Mouse (Mus musculus) heart, postnatal 0 days (tissue): Measurements from ENCODE around the gene Abi3. TPM values are rescaled to one million over a fixed set of nuclear protein-coding genes. Genes with fewer than 3 reads are reported as not detected.

Experiments used
- ATAC-seq: fragments of 200-750 bp; cut with Nextera tagmentation; 2 replicates; pipeline ENCODE4 v1.8.0; 2017; ENCODE audit warnings: low read depth, moderate number of reproducible peaks, moderate library complexity; ENCODE audit not compliant: insufficient read depth
- DNase-seq: peaks from one replicate; pipeline ENCODE4 v3.0.0-alpha.2; 2016; ENCODE audit warnings: low spot score
- H3K27ac ChIP-seq: fragments of 300-500 bp; sonication (generic); 2 replicates; pipeline ENCODE4 v1.5.1; 2014; ENCODE audit warnings: low read depth, mild to moderate bottlenecking
- H3K27me3 ChIP-seq: fragments of 300-500 bp; sonication (generic); 2 replicates; pipeline ENCODE4 v1.6.1; 2014; ENCODE audit warnings: low read length, mixed read lengths; ENCODE audit not compliant: control insufficient read depth, insufficient read depth
- H3K36me3 ChIP-seq: fragments of 300-500 bp; sonication (generic); replicated peaks from 2 replicates; pipeline ENCODE4 v1.6.1; 2014; ENCODE audit warnings: low read length, mixed read lengths; ENCODE audit not compliant: control insufficient read depth, insufficient read depth
- H3K4me1 ChIP-seq: fragments of 300-500 bp; sonication (generic); 2 replicates; pipeline ENCODE4 v1.6.1; 2014; ENCODE audit warnings: antibody characterized with exemption; ENCODE audit not compliant: control insufficient read depth, insufficient read depth
- H3K4me2 ChIP-seq: fragments of 300-500 bp; sonication (generic); 2 replicates; pipeline ENCODE4 v1.6.1; 2014; ENCODE audit warnings: low read depth, mild to moderate bottlenecking, low read length, moderate library complexity
- H3K4me3 ChIP-seq: fragments of 300-500 bp; sonication (generic); 2 replicates; pipeline ENCODE4 v1.5.1; 2014; ENCODE audit warnings: low read depth, low read length
- H3K9ac ChIP-seq: fragments of 300-500 bp; sonication (generic); replicated peaks from 2 replicates; pipeline ENCODE4 v1.6.1; 2014; ENCODE audit warnings: low read depth, low read length, mixed read lengths
- H3K9me3 ChIP-seq: fragments of 300-500 bp; sonication (generic); replicated peaks from 2 replicates; pipeline ENCODE4 v1.6.1; 2016; ENCODE audit warnings: low read length; ENCODE audit not compliant: control insufficient read depth
- CTCF ChIP-seq: IDR thresholded peaks from 2 replicates; pipeline ENCODE4 v1.5.1; 2016; ENCODE audit warnings: antibody characterized with exemption, control low read depth, low read depth
- EP300 ChIP-seq: IDR thresholded peaks from 2 replicates; pipeline ENCODE4 v1.6.1; 2016; ENCODE audit warnings: antibody characterized with exemption, low read depth
- WGBS: fragments of 180-500 bp; shearing (Covaris S2); extraction: QIAGEN DNeasy Blood & Tissue Kit; methylation state at CpG from one replicate; pipeline ENCODE4 v1.1.7; 2014; 5-methylcytosine and 5-hydroxymethylcytosine counted together
- polyA plus RNA-seq: library from polyadenylated mRNA; unstranded; fragments of >200 nt; fragmentation: Nextera tagmentation; extraction: Ambion mirVana; gene quantifications from 2 replicates; pipeline ENCODE4 v1.2.1, GENCODE M21; 2015
- total RNA-seq: library from RNA; depleted of rRNA; stranded (reverse); fragments of >200 nt; gene quantifications from 2 replicates; pipeline ENCODE4 v1.2.3, GENCODE M21; 2014; ENCODE audit warnings: low replicate concordance

Gene Abi3
- total and polyA plus RNA-seq, 2 experiments from 2014 or later: 13.4 to 14.3 TPM

DNA sequence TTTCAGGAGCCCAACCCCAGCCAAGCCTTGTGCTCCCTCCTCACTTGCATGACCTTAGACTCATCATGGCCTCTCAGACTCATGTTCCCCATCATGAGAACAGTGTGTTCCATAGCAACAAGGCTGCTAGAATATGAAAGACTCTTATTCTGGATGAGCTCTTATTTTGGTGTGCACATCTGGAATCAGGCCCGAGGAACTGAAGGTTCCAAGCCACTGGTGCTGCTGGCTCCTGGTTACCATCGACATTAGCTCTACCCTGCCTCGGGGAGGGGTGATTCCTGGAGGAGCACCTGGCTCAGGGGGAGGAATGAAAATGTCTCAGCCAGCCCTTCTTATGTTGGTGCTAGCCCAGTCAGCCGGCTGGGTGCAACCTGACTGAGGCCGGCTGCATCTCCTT is 27.4 kb downstream of the Abi3 start:
- Histone ChIP-seq H3K36me3 (no peaks in the 10 kb centered on the region), H3K27ac (no peak overlapping the region), H3K9me3 (no peaks in the 10 kb centered on the region), H3K9ac (no peak overlapping the region), H3K4me2 (no peak overlapping the region), H3K27me3 (no peaks in the 10 kb centered on the region), H3K4me3 (no peak overlapping the region), H3K4me1 (no peaks in the 10 kb centered on the region)
- TF ChIP-seq EP300 (no peak), CTCF (no peak)
- ATAC-seq (no peak), DNase-seq (no peak)
- WGBS: 57% methylated on average over 5 of the region's 5 CpGs

DNA sequence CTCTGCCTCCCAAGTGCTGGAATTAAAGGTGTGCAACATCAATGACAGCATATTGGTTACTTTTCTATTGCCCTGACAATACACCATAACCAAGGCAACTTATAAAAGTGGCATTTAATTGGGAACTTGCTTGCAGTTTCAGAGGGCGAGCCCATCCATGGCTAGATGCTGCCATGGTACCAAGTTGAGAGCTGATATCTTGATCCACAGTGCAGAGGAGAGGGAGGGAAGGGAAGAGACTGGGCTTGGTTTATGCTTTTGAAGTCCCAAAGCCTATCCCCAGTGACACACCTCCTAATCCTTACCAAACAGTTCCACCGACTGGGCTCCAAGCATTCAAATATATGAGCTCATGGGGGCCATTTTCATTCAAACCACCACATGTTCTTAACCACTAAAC is 28.2 kb downstream of the Abi3 start:
- DNase-seq: no peak
- Histone ChIP-seq H3K4me3 (no peak overlapping the region), H3K27ac (no peak overlapping the region), H3K4me2 (no peak overlapping the region), H3K4me1 (no peaks in the 10 kb centered on the region), H3K9ac (no peak overlapping the region), H3K36me3 (no peaks in the 10 kb centered on the region), H3K9me3 (no peaks in the 10 kb centered on the region), H3K27me3 (no peaks in the 10 kb centered on the region)
- no peak for TF ChIP-seq CTCF
- no peak for TF ChIP-seq EP300
- WGBS: 83% methylated on average over 2 of the region's 2 CpGs
- ATAC-seq: no peak

DNA sequence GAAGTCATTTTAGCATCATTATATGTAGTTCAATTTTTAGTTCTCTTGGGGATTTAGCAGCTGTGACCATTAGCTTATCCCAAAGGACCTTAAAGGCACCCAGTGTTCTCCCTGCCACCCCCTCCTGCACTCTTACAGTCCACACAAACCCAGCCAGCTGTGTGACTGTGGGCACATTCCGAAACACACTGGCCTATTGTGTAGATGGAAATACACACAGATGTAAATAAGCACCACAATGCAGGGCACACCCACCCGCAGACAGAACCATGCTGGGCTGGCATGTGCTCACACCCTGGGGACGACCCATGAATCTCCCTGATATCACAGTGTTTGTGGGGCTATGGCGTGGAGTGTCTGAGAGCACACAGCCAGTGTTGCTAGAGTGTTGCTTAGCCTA is 30.1 kb downstream of the Abi3 start:
- 69% methylated on average over 4 of the region's 4 CpGs for WGBS
- TF ChIP-seq CTCF: no peak
- TF ChIP-seq EP300: no peak

DNA sequence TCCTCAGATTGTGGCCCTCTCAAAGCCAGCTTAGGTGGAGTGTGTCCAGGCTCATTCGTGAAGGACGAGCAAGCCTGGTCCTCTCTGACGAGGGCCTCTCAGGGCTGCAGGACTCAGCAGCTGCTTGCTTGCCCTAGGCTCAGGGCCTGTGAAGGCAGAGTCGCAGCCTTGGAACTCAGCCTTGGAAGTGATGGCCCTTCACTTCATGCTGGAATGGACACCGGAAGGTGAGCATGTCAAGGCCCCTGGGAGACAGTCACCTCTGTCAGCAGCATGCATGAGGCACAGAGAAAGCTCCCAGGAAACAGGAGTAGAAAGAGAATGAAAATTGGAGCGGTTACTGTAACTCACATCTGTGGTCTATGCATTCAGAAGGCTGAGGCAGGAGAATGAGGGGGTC is 30.5 kb downstream of the Abi3 start:
- no peak for TF ChIP-seq CTCF
- TF ChIP-seq EP300: no peak
- Histone ChIP-seq H3K9me3 (no peaks in the 10 kb centered on the region), H3K4me1 (no peaks in the 10 kb centered on the region), H3K4me3 (no peak overlapping the region), H3K9ac (no peak overlapping the region), H3K4me2 (no peak overlapping the region), H3K36me3 (no peaks in the 10 kb centered on the region), H3K27ac (no peak overlapping the region), H3K27me3 (no peaks in the 10 kb centered on the region)
- DNase-seq (no peak), ATAC-seq (no peak)
- 75% methylated on average over 6 of the region's 6 CpGs for WGBS

More for the DNA sequence above, 30.1 kb downstream of the Abi3 start:
- DNase-seq (no peak), ATAC-seq (no peak)
- H3K9ac ChIP-seq: no peak overlapping the region
- no peak overlapping the region for H3K4me3 ChIP-seq
- no peak overlapping the region for H3K27ac ChIP-seq
- no peaks in the 10 kb centered on the region for H3K9me3 ChIP-seq
- H3K4me2 ChIP-seq: no peak overlapping the region
- H3K4me1 ChIP-seq: no peaks in the 10 kb centered on the region
- H3K36me3 ChIP-seq: no peaks in the 10 kb centered on the region
- no peaks in the 10 kb centered on the region for H3K27me3 ChIP-seq

DNA sequence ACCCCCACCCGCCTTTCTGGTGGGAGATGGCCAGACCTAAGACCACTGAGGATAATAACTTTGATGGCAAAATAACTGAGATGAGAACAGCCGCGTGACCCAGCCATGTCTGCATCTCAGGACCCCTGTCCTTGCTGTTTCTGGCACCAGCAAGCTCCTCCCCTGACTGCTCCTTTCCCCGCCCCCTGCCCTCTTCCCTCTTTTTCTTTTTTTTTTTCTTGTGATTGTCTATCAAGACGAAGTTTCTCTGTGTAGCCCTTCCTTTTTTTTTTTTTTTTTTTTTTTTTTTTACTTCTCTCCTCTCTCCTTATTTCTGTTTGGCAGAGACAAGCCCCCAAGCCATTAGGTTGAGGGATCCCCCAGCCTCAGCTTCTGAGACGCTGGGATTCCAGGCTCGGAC is 31.4 kb downstream of the Abi3 start:
- H3K4me1 ChIP-seq: peaks cover 3% of the 10 kb centered on the region; the same call in 1 of the 2 replicates
- WGBS: 64% methylated on average over 7 of the region's 7 CpGs
- H3K4me3 ChIP-seq: no peak overlapping the region
- no peak overlapping the region for H3K4me2 ChIP-seq
- no peaks in the 10 kb centered on the region for H3K36me3 ChIP-seq
- no peak for DNase-seq
- H3K27ac ChIP-seq: no peak overlapping the region
- H3K9me3 ChIP-seq: no peaks in the 10 kb centered on the region
- TF ChIP-seq CTCF: no peak
- no peak for TF ChIP-seq EP300
- no peaks in the 10 kb centered on the region for H3K27me3 ChIP-seq
- H3K9ac ChIP-seq: no peak overlapping the region
- no peak for ATAC-seq

DNA sequence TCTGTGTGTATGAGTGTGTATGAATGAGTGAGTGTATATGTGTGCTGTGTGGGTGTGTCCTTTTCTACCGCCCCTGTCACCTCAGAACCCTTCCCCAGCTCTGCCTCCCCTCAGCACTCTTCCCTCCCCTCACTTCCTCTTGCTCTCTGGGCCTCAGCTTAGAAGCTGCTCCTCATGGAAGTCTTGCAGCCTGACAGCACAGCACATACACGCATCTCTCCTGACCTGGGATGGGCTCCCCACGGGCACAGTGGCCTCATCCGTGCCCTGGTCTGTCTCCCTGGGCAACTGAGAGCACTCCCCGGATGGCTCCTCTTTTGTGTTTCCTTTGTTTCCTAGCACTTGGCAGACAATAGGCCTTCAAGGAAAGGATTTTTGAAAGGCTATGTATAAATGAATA is 32.7 kb downstream of the Abi3 start:
- no peak for TF ChIP-seq EP300
- TF ChIP-seq CTCF: no peak
- 36% methylated on average over 5 of the region's 5 CpGs for WGBS
- no peaks in the 10 kb centered on the region for H3K27me3 ChIP-seq
- H3K36me3 ChIP-seq: no peaks in the 10 kb centered on the region
- no peak overlapping the region for H3K9ac ChIP-seq
- peaks cover 9% of the 10 kb centered on the region for H3K4me1 ChIP-seq
- H3K4me2 ChIP-seq: no peak overlapping the region
- DNase-seq (no peak), ATAC-seq (no peak; the same call in 1 of the 2 replicates)
- no peak overlapping the region for H3K4me3 ChIP-seq
- no peak overlapping the region for H3K27ac ChIP-seq
- no peaks in the 10 kb centered on the region for H3K9me3 ChIP-seq
